Mouse (Mus musculus) liver, adult 2 months (tissue): ENCODE data around the gene Yes1. TPM values are rescaled to one million over a fixed set of nuclear protein-coding genes. Genes with fewer than 3 reads are reported as not detected.
"Not testable (repeated sequence)": the region's sequence is repeated elsewhere in the genome, so short reads cannot be mapped to it uniquely, and the experiment has no call there.

ENCODE experiments used
- DNase-seq: peaks from one replicate; pipeline ENCODE4 v3.0.0-alpha.2; 2011; ENCODE audit warnings: low read depth, low spot score; ENCODE audit errors: extremely low read depth
- H3K27ac ChIP-seq: fragments of 200-500 bp; replicated peaks from 2 replicates; pipeline ENCODE4 v1.5.1; 2012; ENCODE audit warnings: low read depth, mild to moderate bottlenecking, control low read depth, inconsistent platforms, low read length; ENCODE audit not compliant: insufficient read depth
- H3K27me3 ChIP-seq: fragments of 200-500 bp; 2 replicates; pipeline ENCODE4 v1.6.1; 2012; ENCODE audit warnings: mild to moderate bottlenecking, moderate library complexity, low read length, inconsistent platforms; ENCODE audit not compliant: control insufficient read depth, insufficient read depth
- H3K36me3 ChIP-seq: fragments of 200-500 bp; 2 replicates; pipeline ENCODE4 v1.6.1; 2012; ENCODE audit warnings: low read length, inconsistent platforms; ENCODE audit not compliant: control insufficient read depth, insufficient read depth
- H3K4me1 ChIP-seq: fragments of 200-500 bp; 2 replicates; pipeline ENCODE4 v1.6.1; 2011; ENCODE audit warnings: low read length; ENCODE audit not compliant: control insufficient read depth, insufficient read depth
- H3K4me3 ChIP-seq: fragments of 200-500 bp; 2 replicates; pipeline ENCODE4 v1.5.1; 2011; ENCODE audit warnings: low read depth, mild to moderate bottlenecking, control low read depth, low read length, moderate library complexity; ENCODE audit not compliant: insufficient read depth
- H3K79me2 ChIP-seq: fragments of 200-500 bp; 2 replicates; pipeline ENCODE4 v1.6.1; 2012; ENCODE audit warnings: inconsistent platforms, mild to moderate bottlenecking, low read length, moderate library complexity; ENCODE audit not compliant: control insufficient read depth, insufficient read depth
- H3K9ac ChIP-seq: fragments of 200-500 bp; 2 replicates; pipeline ENCODE4 v1.6.1; 2012; ENCODE audit warnings: low read depth, mild to moderate bottlenecking, control low read depth, inconsistent platforms, low read length
- CTCF ChIP-seq: fragments of 200-500 bp; IDR thresholded peaks from 2 replicates; pipeline ENCODE4 v1.5.1; 2011; ENCODE audit warnings: low read depth, low read length, control low read depth
- POLR2A ChIP-seq: fragments of 200-500 bp; IDR thresholded peaks from 2 replicates; pipeline ENCODE4 v1.6.1; 2011; ENCODE audit warnings: low read length, control low read depth; ENCODE audit not compliant: insufficient read depth; ENCODE audit errors: extremely low read depth
- whole genome bisulfite sequencing: fragments of 180-500 bp; shearing (Covaris S2); methylation state at CpG from one replicate; pipeline ENCODE4 v1.1.7; 2018; 5-methylcytosine and 5-hydroxymethylcytosine counted together
- polyA plus RNA-seq: library from polyadenylated mRNA; depleted of rRNA; stranded (reverse); fragments of >200 nt; gene quantifications from 2 replicates; pipeline ENCODE4 v1.2.3, GENCODE M21; 2012; rRNA removed
- total RNA-seq: library from RNA; depleted of rRNA; stranded (reverse); fragments of >200 nt; gene quantifications from 2 replicates; pipeline ENCODE4 v1.2.3, GENCODE M21; 2014; rRNA removed

Yes1 gene
- total and polyA plus RNA-seq, 2 experiments: 1.4 to 30.6 TPM

- TF ChIP-seq CTCF (no peak), POLR2A (no peak)
- peaks cover 3% of the 10 kb centered on the region for H3K4me1 ChIP-seq
- no peak overlapping the region for H3K4me3 ChIP-seq
- H3K27ac ChIP-seq: no peak overlapping the region
- DNase-seq: no peak
- H3K36me3 ChIP-seq: no peaks in the 10 kb centered on the region
- WGBS: 88% methylated on average over 7 of the region's 7 CpGs
- H3K27me3 ChIP-seq: no peaks in the 10 kb centered on the region
- H3K9ac ChIP-seq: no peak overlapping the region
- H3K79me2 ChIP-seq: no peaks in the 10 kb centered on the region
Measured at GRCm38 (mm10) chr5:32728300-32728699, 117.3 kb downstream of the Yes1 start.

- Histone ChIP-seq H3K4me3 (no peak overlapping the region), H3K9ac (no peak overlapping the region), H3K27me3 (no peaks in the 10 kb centered on the region), H3K27ac (no peak overlapping the region), H3K4me1 (peaks cover 3% of the 10 kb centered on the region), H3K36me3 (no peaks in the 10 kb centered on the region), H3K79me2 (no peaks in the 10 kb centered on the region)
- DNase-seq: no peak
- TF ChIP-seq CTCF (no peak), POLR2A (no peak)
- 90% methylated on average over 8 of the region's 8 CpGs for WGBS
Measured at GRCm38 (mm10) chr5:32728851-32729250, 117.9 kb downstream of the Yes1 start.

GRCm38 (mm10) chr5:32733892-32734291, 122.9 kb downstream of the Yes1 start:
- not testable (repeated sequence) for H3K27me3 ChIP-seq, H3K27ac ChIP-seq, H3K36me3 ChIP-seq, H3K79me2 ChIP-seq, H3K4me3 ChIP-seq, H3K4me1 ChIP-seq, DNase-seq, H3K9ac ChIP-seq
- 94% methylated on average over 6 of the region's 6 CpGs for WGBS

- WGBS: 76% methylated on average over 6 of the region's 6 CpGs
- DNase-seq: no peak
- peaks cover 4% of the 10 kb centered on the region; the same call in 1 of the 2 replicates for H3K4me1 ChIP-seq
- no peak overlapping the region for H3K9ac ChIP-seq
- H3K4me3 ChIP-seq: no peak overlapping the region
- H3K27ac ChIP-seq: no peak overlapping the region
- peaks cover 2% of the 10 kb centered on the region for H3K36me3 ChIP-seq
- no peaks in the 10 kb centered on the region for H3K79me2 ChIP-seq
- H3K27me3 ChIP-seq: no peaks in the 10 kb centered on the region
- TF ChIP-seq POLR2A: no peak
- TF ChIP-seq CTCF: no peak
Measured at GRCm38 (mm10) chr5:32735779-32736178, 124.8 kb downstream of the Yes1 start.

Other genes with a start within 250 kb of the Yes1 start
- 104 and 107 TPM in 2 replicates for gene Ppp1cb, start 152.3 kb upstream of the Yes1 start, total RNA-seq
- 11.9 and 12.1 TPM in 2 replicates for gene Ppp1cb, start 152.3 kb upstream of the Yes1 start, polyA plus RNA-seq
- gene Pisd, start 174.5 kb downstream of the Yes1 start, total RNA-seq: 25.2 and 30.8 TPM in 2 replicates
- 40.6 and 45.6 TPM in 2 replicates for gene Pisd, start 174.5 kb downstream of the Yes1 start, polyA plus RNA-seq
- not detected in 2 replicates for gene Gm20671, start 215.9 kb downstream of the Yes1 start, total RNA-seq
- 2.3 and 3.2 TPM in 2 replicates for gene Gm20671, start 215.9 kb downstream of the Yes1 start, polyA plus RNA-seq
- gene Prr14l, start 243.1 kb downstream of the Yes1 start, total RNA-seq: 10.0 and 13.9 TPM in 2 replicates
- gene Prr14l, start 243.1 kb downstream of the Yes1 start, polyA plus RNA-seq: 8.7 and 15.7 TPM in 2 replicates